Mouse (Mus musculus) B cell, adult 62 days (primary cell): ENCODE results near the gene Mrc1. TPM values are rescaled to one million over a fixed set of nuclear protein-coding genes. Genes with fewer than 3 reads are reported as not detected.

Source experiments
- total RNA-seq: library from RNA; stranded (reverse); gene quantifications from 4 replicates; pipeline ENCODE4 v1.2.4, GENCODE M21; 2023

The Mrc1 gene
- total RNA-seq, result 3.1 to 4.2 TPM (median 3.7 TPM) in 4 replicates

DNA sequence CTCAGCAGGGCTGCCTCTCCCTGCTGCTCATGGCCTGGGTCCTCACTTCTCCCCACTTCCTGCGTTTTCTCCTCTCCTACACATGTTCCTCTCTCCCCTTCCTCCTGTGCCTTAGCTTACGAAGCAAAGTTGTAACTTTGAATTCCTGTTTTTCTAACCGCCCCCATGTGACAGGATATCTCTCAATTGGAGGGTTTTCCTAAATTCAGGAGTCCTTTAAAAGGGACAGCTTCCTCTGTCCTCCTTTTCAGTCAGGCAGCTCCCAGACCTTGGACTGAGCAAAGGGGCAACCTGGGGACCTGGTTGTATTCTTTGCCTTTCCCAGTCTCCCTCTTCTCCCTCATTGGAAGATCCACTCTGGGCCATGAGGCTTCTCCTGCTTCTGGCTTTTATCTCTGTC is at the start of gene Mrc1:
Gene Mrc1, plus strand, starts transcription at position 244 of the 400 bp plus-strand sequence.

Other genes with a start within 250 kb of the Mrc1 start
- gene Hacd1, start 173.3 kb upstream of the Mrc1 start, total RNA-seq, result not detected in 4 replicates
- gene Stam, start 155.3 kb upstream of the Mrc1 start, total RNA-seq, result 30.3 to 40.4 TPM (median 32.6 TPM) in 4 replicates
- gene Tmem236, start 54.9 kb upstream of the Mrc1 start, total RNA-seq, result not detected in 4 replicates
- not detected in 4 replicates for gene Slc39a12, start 158.9 kb downstream of the Mrc1 start, total RNA-seq